ENCODE assay signal across 38 mouse cellular contexts in genomic region chr19:47139611-47140010, GRCm38 (mm10). TPM values are rescaled to one million over a fixed set of nuclear protein-coding genes. Genes with fewer than 3 reads are reported as not detected.
"Had no signal": no experiment of that assay in that cellular context is flagged by ENCODE, and none has a peak within 500 bp of the region (broad histone marks: within the 10 kb centered on the region; RNA-seq: fewer than 3 reads in every experiment).

No protein-coding gene starts in this region.

RNA-seq across cellular contexts. Expression of gene Calhm1, which starts 4.4 kb away (rescaled TPM):
- total RNA-seq: gastrocnemius, adult 2 months; gastrocnemius, postnatal 10 days; gastrocnemius, postnatal 25 days; gastrocnemius, postnatal 4 days; granulocyte monocyte progenitor cell, adult 5-6 weeks; heart, adult 18-20 months; heart, adult 8-10 months; heart, postnatal 10 days; heart, postnatal 25 days; heart, postnatal 4 days; layer of hippocampus, adult 18-20 months; layer of hippocampus, adult 8-10 months; layer of hippocampus, postnatal 14 days; layer of hippocampus, postnatal 36 days; left cerebral cortex, adult 18-20 months; left cerebral cortex, adult 8-10 months; left cerebral cortex, postnatal 10 days; left cerebral cortex, postnatal 25 days; left cerebral cortex, postnatal 4 days; liver, adult 2 months had no signal
- polyA plus RNA-seq: heart, embryonic 10.5 days; heart, embryonic 12.5 days; heart, embryonic 14.5 days; heart, embryonic 16.5 days; hindbrain, embryonic 10.5 days; hindbrain, embryonic 12.5 days; hindbrain, embryonic 14.5 days; hindbrain, embryonic 16.5 days; intestine, embryonic 14.5 days; intestine, embryonic 16.5 days; kidney, embryonic 14.5 days; kidney, embryonic 16.5 days; large intestine, adult 2 months; limb, embryonic 11.5 days; limb, embryonic 13.5 days; limb, embryonic 15.5 days; liver, adult 2 months; liver, embryonic 12.5 days; liver, embryonic 14.5 days had no signal

RNA-seq across cellular contexts. Expression of gene Calhm3, which starts 18.0 kb away (rescaled TPM):
- total RNA-seq: gastrocnemius, adult 2 months; gastrocnemius, postnatal 10 days; gastrocnemius, postnatal 25 days; gastrocnemius, postnatal 4 days; granulocyte monocyte progenitor cell, adult 5-6 weeks; heart, adult 18-20 months; heart, adult 8-10 months; heart, postnatal 10 days; heart, postnatal 25 days; heart, postnatal 4 days; layer of hippocampus, adult 18-20 months; layer of hippocampus, adult 8-10 months; layer of hippocampus, postnatal 14 days; layer of hippocampus, postnatal 36 days; left cerebral cortex, adult 18-20 months; left cerebral cortex, adult 8-10 months; left cerebral cortex, postnatal 10 days; left cerebral cortex, postnatal 25 days; left cerebral cortex, postnatal 4 days; liver, adult 2 months had no signal
- polyA plus RNA-seq: heart, embryonic 10.5 days; heart, embryonic 12.5 days; heart, embryonic 14.5 days; heart, embryonic 16.5 days; hindbrain, embryonic 10.5 days; hindbrain, embryonic 12.5 days; hindbrain, embryonic 14.5 days; hindbrain, embryonic 16.5 days; intestine, embryonic 14.5 days; kidney, embryonic 14.5 days; kidney, embryonic 16.5 days; large intestine, adult 2 months; limb, embryonic 11.5 days; limb, embryonic 13.5 days; limb, embryonic 15.5 days; liver, adult 2 months; liver, embryonic 12.5 days; liver, embryonic 14.5 days had no signal

RNA-seq across cellular contexts. Expression of gene Neurl1a, which starts 39.0 kb away (rescaled TPM):
- total RNA-seq: granulocyte monocyte progenitor cell, adult 5-6 weeks had no signal
